Mouse (Mus musculus) layer of hippocampus, postnatal 36 days (tissue): ENCODE measurements around the gene Tll2. TPM values are rescaled to one million over a fixed set of nuclear protein-coding genes. Genes with fewer than 3 reads are reported as not detected.

Source experiments
- DNase-seq, 2 experiments: peaks; one replicate each; pipeline ENCODE4 v3.0.0; 2022
- total RNA-seq, 2 experiments: library from RNA; stranded (reverse); gene quantifications; 2 replicates each; pipeline ENCODE4 v1.2.3; 2021

Tll2 gene
- total RNA-seq, 2 experiments from 2014 or later, result 0.58 to 0.85 TPM

GRCm38 (mm10) chr19:41154681-41155080 lies 52.0 kb downstream of the Tll2 start:
- DNase-seq, result no peak

GRCm38 (mm10) chr19:41152462-41152861 lies 54.2 kb downstream of the Tll2 start:
- DNase-seq, result no peak

- DNase-seq, result no peak
Observed at GRCm38 (mm10) chr19:41152016-41152370, 54.6 kb downstream of the Tll2 start.

DNA sequence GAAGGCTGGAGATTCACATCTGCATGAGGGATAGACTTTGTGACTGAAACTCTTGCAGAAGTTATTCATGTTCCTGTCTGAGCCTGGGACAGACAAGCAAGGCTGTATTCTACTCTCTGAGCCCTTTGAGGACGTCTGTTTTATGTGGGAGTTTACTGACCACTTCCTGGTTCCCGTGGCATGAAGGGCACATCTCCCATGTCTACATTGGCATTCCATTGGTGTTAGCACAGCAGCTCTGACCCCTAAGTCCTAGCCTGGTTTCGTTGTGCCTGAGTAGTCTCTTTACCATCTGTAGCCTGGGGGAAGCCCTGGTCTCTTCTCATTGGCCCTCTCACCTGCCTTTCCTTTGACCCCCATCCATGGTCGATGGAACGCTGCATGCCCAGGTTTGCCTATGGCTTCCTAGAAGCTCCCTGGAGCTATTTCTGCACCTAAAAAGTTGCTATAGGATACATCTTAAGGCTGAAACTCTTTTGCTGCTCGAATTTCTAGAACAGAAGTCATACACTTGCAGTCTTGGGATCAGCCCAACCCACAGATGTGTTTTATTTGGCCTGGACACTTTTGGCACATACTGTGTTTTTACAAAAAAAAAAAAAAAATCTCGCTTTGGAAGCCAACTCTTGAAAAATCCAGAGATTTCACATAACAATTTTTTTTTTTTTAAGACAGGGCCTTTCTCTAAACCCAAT lies 55.2 kb downstream of the Tll2 start:
- DNase-seq, result no peak

GRCm38 (mm10) chr19:41140961-41141360 lies 65.7 kb downstream of the Tll2 start:
- DNase-seq, result no peak

- DNase-seq, result no peak
Observed at GRCm38 (mm10) chr19:41139629-41140028, 67.0 kb downstream of the Tll2 start.

- DNase-seq, result no peak
Observed at GRCm38 (mm10) chr19:41123009-41123408, 83.6 kb downstream of the Tll2 start.

- no peak for DNase-seq
Observed at GRCm38 (mm10) chr19:41119924-41120323, 86.7 kb downstream of the Tll2 start.

DNA sequence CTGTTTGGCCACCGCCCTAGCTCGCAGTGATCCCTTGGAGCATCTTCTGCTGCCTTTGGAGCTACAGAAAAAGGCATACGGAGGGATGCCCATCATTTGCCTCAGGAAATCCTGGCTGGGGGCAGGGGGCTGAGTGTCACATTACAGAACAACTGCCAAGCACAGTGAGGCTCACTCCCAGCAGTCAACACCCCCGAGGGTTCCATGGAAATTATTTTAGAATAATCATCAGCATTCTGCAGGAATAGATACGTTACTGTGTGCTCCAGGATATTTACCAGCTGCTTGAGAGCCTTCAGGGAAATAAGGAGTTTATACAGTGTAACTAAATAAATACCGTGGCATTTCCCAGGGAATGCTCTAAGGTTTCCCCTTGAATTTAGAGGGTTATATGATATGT lies 88.3 kb downstream of the Tll2 start:
- DNase-seq, result no peak

DNA sequence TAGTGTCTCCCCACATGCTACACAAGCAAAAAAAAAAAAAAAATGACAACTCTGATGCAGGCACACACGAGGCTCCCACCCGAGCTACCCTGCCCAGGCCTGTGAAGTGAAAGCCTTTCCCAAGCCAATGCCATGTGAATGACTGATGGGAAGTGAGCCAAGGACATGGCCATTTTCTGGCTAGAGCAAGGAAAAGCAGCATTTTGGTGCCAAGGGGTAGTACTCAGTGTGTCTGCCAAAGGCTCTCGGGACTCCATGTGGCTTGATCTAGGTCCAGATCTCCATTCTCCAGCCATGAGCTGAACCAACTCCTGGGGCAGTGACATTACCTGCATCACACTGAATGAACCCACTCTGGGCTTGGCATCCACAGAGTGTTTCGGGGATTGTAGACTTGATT lies 89.3 kb downstream of the Tll2 start:
- DNase-seq, result no peak

GRCm38 (mm10) chr19:41114611-41115010 lies 92.0 kb downstream of the Tll2 start:
- no peak for DNase-seq

GRCm38 (mm10) chr19:41113911-41114531 lies 92.6 kb downstream of the Tll2 start:
- DNase-seq, result peak; percentile 52 to 55

DNA sequence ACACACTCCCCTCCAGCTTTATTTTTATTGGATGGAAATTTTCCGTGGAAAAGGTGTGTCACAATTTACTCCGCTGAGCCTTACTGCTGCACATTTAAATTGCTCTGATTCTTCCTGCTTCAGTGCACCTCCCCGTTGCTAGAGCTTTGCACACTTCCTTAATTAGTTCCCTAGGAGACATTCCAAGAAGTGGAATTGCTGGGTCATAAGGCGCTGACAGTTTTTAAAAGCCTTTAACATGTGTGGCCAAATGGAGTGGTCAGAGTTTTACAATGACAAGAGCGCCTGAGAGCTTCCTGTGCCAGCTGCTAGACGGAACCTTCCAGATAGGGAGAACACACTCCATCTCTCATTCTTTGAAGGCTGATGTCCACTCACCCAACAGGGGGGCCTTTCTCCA lies 94.0 kb downstream of the Tll2 start:
- DNase-seq, result no peak

- no peak for DNase-seq
Observed at GRCm38 (mm10) chr19:41109991-41110390, 96.6 kb downstream of the Tll2 start.

DNA sequence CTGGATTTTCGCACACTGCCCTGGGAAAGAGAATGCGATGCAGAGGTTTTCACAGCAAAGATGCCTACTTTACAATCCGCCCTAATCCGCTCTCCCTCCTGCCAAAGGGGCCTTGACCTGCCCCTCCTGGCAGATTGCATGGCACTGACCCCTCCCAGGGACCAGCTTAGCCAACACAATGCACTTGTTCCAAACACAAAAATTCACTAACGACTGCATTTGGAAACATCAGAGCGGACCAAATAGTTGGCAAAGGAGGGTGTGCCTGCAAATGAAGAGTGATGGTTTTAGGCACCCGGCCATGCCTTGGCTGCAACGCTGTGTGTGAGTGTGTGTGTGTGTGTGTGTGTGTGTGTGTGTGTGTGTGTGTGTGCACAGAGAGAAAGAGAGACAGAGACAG lies 97.1 kb downstream of the Tll2 start:
- DNase-seq, result no peak

DNA sequence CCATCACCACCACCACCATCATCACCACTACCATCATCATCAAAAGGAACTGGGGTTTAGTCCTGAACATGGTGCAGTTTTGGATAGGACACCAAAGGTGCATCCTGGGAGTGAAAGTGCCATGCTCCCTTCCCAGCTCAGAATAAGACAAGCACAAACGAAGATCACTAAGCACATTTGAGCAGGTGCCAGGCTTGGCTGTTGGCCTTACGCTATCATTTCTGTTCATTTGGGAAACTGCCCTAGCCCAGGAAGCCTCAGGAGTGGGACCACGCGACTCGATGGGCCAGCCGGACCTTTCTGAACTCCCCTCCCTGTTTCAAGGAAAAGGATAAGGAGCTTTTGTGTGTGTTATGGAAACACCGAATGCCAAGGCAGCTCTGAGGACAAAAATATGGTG lies 98.0 kb downstream of the Tll2 start:
- DNase-seq, result no peak

DNA sequence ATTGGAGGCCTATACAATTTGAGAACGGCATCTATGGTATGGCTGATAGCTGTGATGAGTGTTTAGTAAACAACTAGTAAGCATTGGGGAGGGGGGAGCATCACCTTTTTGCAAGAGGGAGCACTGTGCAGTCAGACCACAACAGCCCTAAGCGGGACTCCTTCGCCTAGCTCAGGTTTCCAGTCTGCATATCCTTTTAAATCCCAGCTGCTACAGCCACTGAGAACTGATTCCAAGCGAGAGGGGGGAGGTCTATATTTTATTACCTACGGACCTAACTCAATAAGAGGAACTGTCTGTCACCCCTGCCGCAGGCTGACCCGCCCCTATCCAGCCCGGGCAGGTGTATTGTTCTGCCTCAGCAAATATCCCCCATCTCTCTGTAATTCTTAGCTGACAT lies 99.1 kb downstream of the Tll2 start:
- DNase-seq, result no peak

DNA sequence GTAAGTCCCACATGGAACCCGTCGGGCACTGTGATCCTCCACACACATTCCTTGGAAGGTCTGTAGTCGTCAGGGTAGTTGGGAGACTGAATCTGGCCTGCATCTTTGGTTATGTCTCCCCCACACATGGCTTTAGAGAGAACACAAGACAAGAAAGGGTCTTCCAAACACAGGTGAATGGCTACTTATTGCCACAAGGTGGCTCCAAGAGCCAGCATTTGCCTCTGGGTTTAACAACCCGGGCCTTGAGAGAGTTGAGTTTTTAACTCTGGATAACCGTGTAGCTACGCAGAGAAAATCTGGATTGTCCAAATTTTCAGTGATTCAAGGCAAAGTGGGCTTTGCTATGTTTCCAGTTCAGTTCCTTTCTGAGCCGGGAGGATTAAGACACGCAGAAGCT lies 101.7 kb downstream of the Tll2 start:
- DNase-seq, result no peak

GRCm38 (mm10) chr19:41101390-41101789 lies 105.2 kb downstream of the Tll2 start:
- peak; percentile 82 to 89 for DNase-seq

DNA sequence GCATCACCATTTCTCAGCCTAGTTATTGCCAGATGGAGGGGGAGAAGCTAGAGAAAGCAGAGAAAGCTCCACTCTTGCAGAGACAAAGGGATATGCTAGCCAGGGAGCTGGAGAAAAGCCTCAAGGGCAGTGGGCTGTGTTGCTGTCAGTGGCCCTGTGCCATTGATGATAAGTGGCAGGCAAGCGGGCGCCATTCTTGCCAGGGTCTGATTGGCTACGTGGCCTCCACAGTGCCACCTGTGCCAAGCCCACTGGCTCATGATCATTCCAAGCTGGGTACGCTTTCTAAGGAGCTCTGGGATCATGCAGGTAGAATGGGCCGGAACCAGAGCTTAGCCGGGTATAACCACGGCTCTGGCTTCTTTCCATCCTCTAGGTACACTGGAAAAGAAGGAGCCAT lies 105.8 kb downstream of the Tll2 start:
- DNase-seq, result no peak

GRCm38 (mm10) chr19:41097038-41097437 lies 109.6 kb downstream of the Tll2 start:
- DNase-seq, result no peak

DNA sequence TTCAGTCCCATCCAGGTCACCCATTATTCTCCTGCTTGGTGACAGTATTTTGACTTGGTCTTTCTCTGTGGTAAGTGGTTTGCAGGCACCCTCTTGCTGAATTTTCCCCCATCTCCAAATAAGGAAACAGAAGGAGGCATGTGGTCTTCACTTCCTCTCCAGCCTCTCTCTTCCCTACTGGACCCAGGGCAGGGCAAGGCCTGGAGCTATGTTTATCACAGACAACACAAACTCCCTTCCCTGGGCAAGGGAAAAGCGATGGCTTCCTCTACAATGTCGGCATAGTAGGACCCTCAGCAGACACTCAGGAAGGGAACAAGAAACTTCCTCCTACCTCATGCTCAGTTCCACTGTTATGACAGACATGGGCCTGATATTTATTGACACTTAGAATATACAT lies 114.7 kb downstream of the Tll2 start:
- DNase-seq, result no peak

DNA sequence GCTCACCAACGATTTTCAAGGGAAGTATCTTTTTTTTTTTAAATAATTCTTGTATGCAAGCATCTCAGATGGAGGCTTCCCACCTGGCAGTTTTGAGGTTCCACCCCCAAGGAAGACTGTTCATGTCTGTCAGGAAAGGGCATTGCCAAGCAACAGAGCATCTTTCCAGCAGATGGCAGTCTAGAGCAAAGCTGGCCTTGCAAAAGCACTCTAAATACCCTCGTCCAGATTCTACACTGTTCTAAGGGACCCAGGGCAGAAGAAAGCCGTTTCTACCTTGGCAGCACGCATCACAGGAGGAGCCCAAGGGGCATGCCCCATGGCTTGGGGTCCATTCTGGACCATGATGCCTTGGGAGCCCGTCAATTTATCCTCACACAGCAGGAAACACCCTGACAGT lies 116.8 kb downstream of the Tll2 start:
- peak; percentile 49 to 60 for DNase-seq

DNA sequence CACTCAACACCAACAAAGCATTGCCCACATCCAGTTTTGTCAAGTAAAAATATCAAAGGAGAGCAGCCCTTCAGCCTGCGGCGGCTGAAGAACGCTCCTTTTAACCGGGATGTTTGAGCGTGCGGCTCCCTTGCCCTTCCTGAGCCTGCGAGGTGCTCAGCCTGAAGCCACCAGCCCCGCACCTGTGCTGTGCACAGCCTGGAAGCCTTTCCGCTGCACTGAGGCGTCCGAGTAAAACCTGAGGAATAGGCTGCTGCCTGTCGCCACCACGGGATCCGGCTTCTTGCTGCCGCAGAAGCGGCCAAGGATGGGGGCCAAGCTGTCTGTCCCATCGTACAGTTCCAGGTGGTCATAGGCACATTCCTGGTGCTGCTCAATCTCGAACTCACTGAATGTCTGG lies 118.1 kb downstream of the Tll2 start:
- DNase-seq, result no peak

DNA sequence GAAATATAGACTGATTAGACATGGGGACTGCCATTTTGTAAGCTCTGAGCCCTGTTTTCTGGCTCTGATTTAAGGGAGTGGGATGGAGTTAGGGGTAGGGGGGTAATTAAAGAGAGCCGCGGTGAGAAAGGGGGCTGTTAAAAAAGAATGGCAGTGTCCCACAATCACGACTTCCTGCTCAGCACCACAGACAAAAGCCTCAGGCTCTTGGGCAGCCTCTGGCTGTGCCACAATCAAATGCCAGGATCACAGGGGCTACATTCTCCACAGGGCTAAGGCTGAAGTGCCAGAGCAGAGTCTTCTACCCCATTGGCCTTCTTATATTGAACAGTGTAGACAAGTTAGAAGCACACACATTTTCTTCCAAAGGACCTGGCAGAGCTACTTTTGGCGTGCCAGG lies 118.7 kb downstream of the Tll2 start:
- no peak for DNase-seq
